Mouse (Mus musculus) stomach, postnatal 0 days (tissue): ENCODE results near the gene Ergic1. TPM values are rescaled to one million over a fixed set of nuclear protein-coding genes. Genes with fewer than 3 reads are reported as not detected.

Experiments
- ATAC-seq: fragments of 200-750 bp; cut with Nextera tagmentation; 2 replicates; pipeline ENCODE4 v1.8.0; 2017; ENCODE audit not compliant: low FRiP score, low TSS enrichment
- DNase-seq: peaks from one replicate; pipeline ENCODE4 v3.0.0-alpha.2; 2016; ENCODE audit warnings: low spot score
- H3K27ac ChIP-seq: fragments of 300-500 bp; sonication (generic); replicated peaks from 2 replicates; pipeline ENCODE4 v1.5.1; 2014; ENCODE audit warnings: mild to moderate bottlenecking, control low read depth
- H3K27me3 ChIP-seq: fragments of 300-500 bp; sonication (generic); 2 replicates; pipeline ENCODE4 v1.6.1; 2014; ENCODE audit warnings: low read length; ENCODE audit not compliant: control insufficient read depth, insufficient read depth
- H3K36me3 ChIP-seq: fragments of 300-500 bp; sonication (generic); 2 replicates; pipeline ENCODE4 v1.6.1; 2014; ENCODE audit warnings: low read length, mixed read lengths; ENCODE audit not compliant: control insufficient read depth, insufficient read depth
- H3K4me1 ChIP-seq: fragments of 300-500 bp; sonication (generic); replicated peaks from 2 replicates; pipeline ENCODE4 v1.6.1; 2014; ENCODE audit warnings: antibody characterized with exemption; ENCODE audit not compliant: control insufficient read depth, insufficient read depth
- H3K4me2 ChIP-seq: fragments of 300-500 bp; sonication (generic); replicated peaks from 2 replicates; pipeline ENCODE4 v1.6.1; 2014; ENCODE audit warnings: low read depth, mild to moderate bottlenecking, control low read depth, moderate library complexity
- H3K4me3 ChIP-seq: fragments of 300-500 bp; sonication (generic); 2 replicates; pipeline ENCODE4 v1.5.1; 2014; ENCODE audit warnings: low read depth, low read length, control low read depth
- H3K9ac ChIP-seq: fragments of 300-500 bp; sonication (generic); 2 replicates; pipeline ENCODE4 v1.6.1; 2014; ENCODE audit warnings: mild to moderate bottlenecking, low read length, control low read depth, mixed read lengths
- H3K9me3 ChIP-seq: fragments of 300-500 bp; sonication (generic); 2 replicates; pipeline ENCODE4 v1.6.1; 2016; ENCODE audit warnings: low read length; ENCODE audit not compliant: control insufficient read depth
- CTCF ChIP-seq: IDR thresholded peaks from 2 replicates; pipeline ENCODE4 v1.5.1; 2016; ENCODE audit warnings: antibody characterized with exemption, low read depth, mild to moderate bottlenecking, moderate library complexity
- EP300 ChIP-seq: optimal IDR thresholded peaks from 2 replicates; pipeline ENCODE3; 2016; ENCODE audit warnings: antibody characterized with exemption
- WGBS: fragments of 180-500 bp; shearing (Covaris S2); extraction: QIAGEN DNeasy Blood & Tissue Kit; methylation state at CpG from one replicate; pipeline ENCODE4 v1.1.7; 2014; 5-methylcytosine and 5-hydroxymethylcytosine counted together
- polyA plus RNA-seq: library from polyadenylated mRNA; unstranded; fragments of >200 nt; fragmentation: Nextera tagmentation; extraction: Ambion mirVana; gene quantifications from 2 replicates; pipeline ENCODE4 v1.2.1, GENCODE M21; 2015

Ergic1 gene
- polyA plus RNA-seq, 1 experiment from 2014 or later: 64.2 TPM

- Histone ChIP-seq H3K36me3 (peaks cover 6% of the 10 kb centered on the region; the same call in 1 of the 2 replicates), H3K4me1 (no peaks in the 10 kb centered on the region)
- 0 out of 2 replicates have a peak, but pooled peaks have one; percentile 45 for ATAC-seq
Measured at GRCm38 (mm10) chr17:26650451-26651363, 89.4 kb downstream of the Ergic1 start.

GRCm38 (mm10) chr17:26658854-26659572, 97.7 kb downstream of the Ergic1 start:
- no peak for TF ChIP-seq EP300
- 32% methylated on average over 19 of the region's 21 CpGs for WGBS
- H3K9me3 ChIP-seq: no peaks in the 10 kb centered on the region
- no peak overlapping the region for H3K9ac ChIP-seq
- no peak for ATAC-seq
- peaks cover 4% of the 10 kb centered on the region; the same call in 1 of the 2 replicates for H3K4me1 ChIP-seq
- H3K4me3 ChIP-seq: no peak overlapping the region
- H3K4me2 ChIP-seq: no peak overlapping the region
- no peaks in the 10 kb centered on the region for H3K27me3 ChIP-seq
- DNase-seq: no peak
- no peak overlapping the region for H3K27ac ChIP-seq
- peaks cover 2% of the 10 kb centered on the region; the same call in 1 of the 2 replicates for H3K36me3 ChIP-seq

More at GRCm38 (mm10) chr17:26650451-26651363, 89.4 kb downstream of the Ergic1 start:
- Histone ChIP-seq H3K27ac (peak overlapping the region; percentile 49; the same call in 1 of the 2 replicates), H3K4me2 (no peak overlapping the region), H3K4me3 (no peak overlapping the region), H3K27me3 (no peaks in the 10 kb centered on the region), H3K9me3 (no peaks in the 10 kb centered on the region), H3K9ac (no peak overlapping the region)
- no peak for DNase-seq
- 80% methylated on average over 14 of the region's 14 CpGs for WGBS
- peak; percentile 46 for TF ChIP-seq CTCF
- no peak for TF ChIP-seq EP300

- DNase-seq (no peak), ATAC-seq (no peak)
- TF ChIP-seq EP300 (no peak), CTCF (no peak)
- H3K36me3 ChIP-seq: peaks cover 2% of the 10 kb centered on the region; the same call in 1 of the 2 replicates
- H3K4me3 ChIP-seq: no peak overlapping the region
- 62% methylated on average over 3 of the region's 3 CpGs for WGBS
- no peak overlapping the region for H3K4me2 ChIP-seq
- H3K4me1 ChIP-seq: peaks cover 4% of the 10 kb centered on the region; the same call in 1 of the 2 replicates
- H3K9ac ChIP-seq: no peak overlapping the region
- no peaks in the 10 kb centered on the region for H3K9me3 ChIP-seq
- no peak overlapping the region for H3K27ac ChIP-seq
- no peaks in the 10 kb centered on the region for H3K27me3 ChIP-seq
Measured at GRCm38 (mm10) chr17:26659573-26659915, 98.3 kb downstream of the Ergic1 start.

GRCm38 (mm10) chr17:26660192-26660912, 99.1 kb downstream of the Ergic1 start:
- peak; percentile 86 for DNase-seq
- 21% methylated on average over 19 of the region's 21 CpGs for WGBS
- Histone ChIP-seq H3K4me2 (no peak overlapping the region), H3K9ac (no peak overlapping the region), H3K4me1 (peaks cover 4% of the 10 kb centered on the region; the same call in 1 of the 2 replicates), H3K36me3 (peaks cover 2% of the 10 kb centered on the region; the same call in 1 of the 2 replicates), H3K4me3 (no peak overlapping the region), H3K27me3 (no peaks in the 10 kb centered on the region), H3K27ac (no peak overlapping the region), H3K9me3 (no peaks in the 10 kb centered on the region)
- TF ChIP-seq EP300 (no peak), CTCF (peak; percentile 83)
- peak; percentile 60; the same call in 1 of the 2 replicates for ATAC-seq

GRCm38 (mm10) chr17:26662204-26662603, 100.9 kb downstream of the Ergic1 start:
- H3K27ac ChIP-seq: no peak overlapping the region
- no peak overlapping the region for H3K4me3 ChIP-seq
- H3K27me3 ChIP-seq: no peaks in the 10 kb centered on the region
- no peak for DNase-seq
- peaks cover 4% of the 10 kb centered on the region; the same call in 1 of the 2 replicates for H3K4me1 ChIP-seq
- no peaks in the 10 kb centered on the region for H3K36me3 ChIP-seq
- ATAC-seq: no peak
- H3K4me2 ChIP-seq: no peak overlapping the region
- TF ChIP-seq EP300 (no peak), CTCF (no peak)
- no peak overlapping the region for H3K9ac ChIP-seq
- H3K9me3 ChIP-seq: no peaks in the 10 kb centered on the region
- WGBS: 78% methylated on average over 5 of the region's 5 CpGs
